Mouse (Mus musculus): ENCODE data around the gene Sem1. TPM values are rescaled to one million over a fixed set of nuclear protein-coding genes. Genes with fewer than 3 reads are reported as not detected.

Sem1 gene
- total and polyA plus RNA-seq, 3 experiments: 126 to 176 TPM; not detected in 1

- Histone ChIP-seq H3K79me2 (ENCODE audit: control insufficient read depth, insufficient read depth, low read length, poor library complexity) (peaks cover 32% of the 10 kb centered on the region), H3K4me1 (ENCODE audit: control insufficient read depth in 1 of 2, insufficient read depth in 2 of 2, low read length in 2 of 2) (peaks cover 0 to 7% of the 10 kb centered on the region in 2 experiments; a peak in 3 of 4 replicates), H3K36me3 (ENCODE audit: control insufficient read depth in 1 of 2, insufficient read depth in 2 of 2, low read length in 2 of 2) (peaks cover 4 to 24% of the 10 kb centered on the region in 2 experiments; a peak in 3 of 4 replicates), H3K27ac (ENCODE audit: control insufficient read depth, low read depth, low read length) (no peak overlapping the region), H3K27me3 (ENCODE audit: control insufficient read depth in 1 of 2, insufficient read depth in 2 of 2, low read length in 2 of 2) (no peaks in the 10 kb centered on the region), H3K4me3 (ENCODE audit: control insufficient read depth in 1 of 2, insufficient read depth in 1 of 2, low read depth in 2 of 2, low read length in 2 of 2) (no peak overlapping the region), H3K9ac (ENCODE audit: control insufficient read depth, low read depth, low read length, poor library complexity, severe bottlenecking) (no peak overlapping the region), H3K9me3 (replicated peaks; ENCODE audit: insufficient read depth, low read length) (no peaks in the 10 kb centered on the region)
- no peak for DNase-seq (ENCODE audit: low read depth, low spot score)
- TF ChIP-seq NELFE (IDR thresholded peaks at IDR 0.05; ENCODE audit: low read depth, low read length) (no peak), UBTF (IDR thresholded peaks at IDR 0.05; ENCODE audit: borderline replicate concordance, insufficient read depth, low read depth, low read length) (no peak), TAL1 (IDR thresholded peaks at IDR 0.05; ENCODE audit: low read length) (no peak), RAD21 (IDR thresholded peaks at IDR 0.05; ENCODE audit: low read depth, low read length) (no peak), GABPA (IDR thresholded peaks at IDR 0.05; ENCODE audit: low read depth, low read length) (no peak), HCFC1 (IDR thresholded peaks at IDR 0.05; ENCODE audit: low read depth, low read length) (no peak), SMC3 (IDR thresholded peaks at IDR 0.05; ENCODE audit: low read depth, low read length) (no peak), MAZ (IDR thresholded peaks at IDR 0.05; ENCODE audit: low read depth, low read length) (no peak), ZMIZ1 (IDR thresholded peaks at IDR 0.05; ENCODE audit: low read depth, low read length) (no peak), MXI1 (IDR thresholded peaks at IDR 0.05; ENCODE audit: low read depth, low read length) (no peak), EP300 (IDR thresholded peaks at IDR 0.05; ENCODE audit: low read depth in 1 of 2, low read length in 2 of 2) (no peak), POLR2AphosphoS5 (IDR thresholded peaks at IDR 0.05; ENCODE audit: borderline replicate concordance, low read depth, low read length) (no peak), E2F4 (IDR thresholded peaks at IDR 0.05; ENCODE audit: borderline replicate concordance, low read depth, low read length) (no peak)
Measured at GRCm38 (mm10) chr6:6562716-6563115, 15.7 kb downstream of the Sem1 start.

DNA sequence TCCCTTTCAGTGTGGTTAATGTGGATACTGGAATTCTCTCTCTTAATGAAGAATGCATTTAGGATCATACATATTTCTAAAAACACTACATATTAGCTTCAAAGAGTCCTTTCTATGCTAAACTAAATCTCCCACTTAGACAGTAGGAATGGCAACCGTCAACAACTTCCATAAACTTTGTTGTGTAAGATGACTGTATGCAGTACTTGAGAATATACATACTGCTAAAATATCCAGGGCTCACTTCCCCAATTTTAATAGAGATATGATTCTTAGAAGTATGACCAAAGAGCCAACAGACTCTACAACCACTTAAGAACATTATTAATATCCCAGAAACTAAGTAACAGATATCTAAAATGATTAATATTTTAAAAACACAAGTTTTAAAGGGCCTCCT, 20.8 kb downstream of the Sem1 start:
- H3K36me3 ChIP-seq (ENCODE audit: control insufficient read depth in 1 of 2, insufficient read depth in 2 of 2, low read length in 2 of 2): peaks cover 4 to 5% of the 10 kb centered on the region in 2 experiments; a peak in 3 of 4 replicates
- H3K79me2 ChIP-seq (ENCODE audit: control insufficient read depth, insufficient read depth, low read length, poor library complexity): peaks cover 14% of the 10 kb centered on the region
- no peak for DNase-seq (ENCODE audit: low read depth, low spot score)
- no peaks in the 10 kb centered on the region for H3K27me3 ChIP-seq (ENCODE audit: control insufficient read depth in 1 of 2, insufficient read depth in 2 of 2, low read length in 2 of 2)
- H3K4me3 ChIP-seq (ENCODE audit: control insufficient read depth in 1 of 2, insufficient read depth in 1 of 2, low read depth in 2 of 2, low read length in 2 of 2): no peak overlapping the region
- H3K9ac ChIP-seq (ENCODE audit: control insufficient read depth, low read depth, low read length, poor library complexity, severe bottlenecking): no peak overlapping the region
- H3K27ac ChIP-seq (ENCODE audit: control insufficient read depth, low read depth, low read length): no peak overlapping the region
- H3K4me1 ChIP-seq (ENCODE audit: control insufficient read depth in 1 of 2, insufficient read depth in 2 of 2, low read length in 2 of 2): peaks cover 0 to 4% of the 10 kb centered on the region in 2 experiments; a peak in 1 of 4 replicates
- TF ChIP-seq ZKSCAN1 (IDR thresholded peaks at IDR 0.05; ENCODE audit: low read depth, low read length) (no peak), CHD2 (IDR thresholded peaks at IDR 0.05; ENCODE audit: low read length) (no peak), CHD1 (IDR thresholded peaks at IDR 0.05; ENCODE audit: low read depth, low read length) (no peak), MEF2A (IDR thresholded peaks at IDR 0.05; ENCODE audit: extremely low read depth, insufficient replicate concordance, low read depth, low read length, poor library complexity, severe bottlenecking) (no peak), MYC (IDR thresholded peaks at IDR 0.05; ENCODE audit: low read depth, low read length) (no peak), USF2 (IDR thresholded peaks at IDR 0.05; ENCODE audit: borderline replicate concordance in 1 of 2, insufficient read depth in 1 of 2, low read depth in 1 of 2, low read length in 2 of 2) (no peak), ELF1 (IDR thresholded peaks at IDR 0.05; ENCODE audit: low read depth, low read length) (no peak), RAD21 (IDR thresholded peaks at IDR 0.05; ENCODE audit: low read depth, low read length) (no peak), CTCF (IDR thresholded peaks at IDR 0.05 in 2 of 3, conservative IDR thresholded peaks at IDR 0.05 in 1 of 3; ENCODE audit: control insufficient read depth in 1 of 3, insufficient read depth in 1 of 3, low read depth in 2 of 3, low read length in 3 of 3, poor library complexity in 1 of 3, severe bottlenecking in 1 of 3) (no peak), NRF1 (IDR thresholded peaks at IDR 0.05; ENCODE audit: insufficient read depth, low read depth, low read length, poor library complexity, severe bottlenecking) (no peak), MAZ (IDR thresholded peaks at IDR 0.05; ENCODE audit: low read depth, low read length) (no peak), MYB (IDR thresholded peaks at IDR 0.05; ENCODE audit: low read depth, low read length) (no peak), TBP (IDR thresholded peaks at IDR 0.05; ENCODE audit: low read depth, low read length) (no peak), SMC3 (IDR thresholded peaks at IDR 0.05; ENCODE audit: low read depth, low read length) (no peak), JUND (IDR thresholded peaks at IDR 0.05; ENCODE audit: low read depth, low read length) (no peak), NELFE (IDR thresholded peaks at IDR 0.05; ENCODE audit: low read depth, low read length) (no peak), ZNF384 (IDR thresholded peaks at IDR 0.05; ENCODE audit: low read depth, low read length) (no peak)
- no peaks in the 10 kb centered on the region for H3K9me3 ChIP-seq (replicated peaks; ENCODE audit: insufficient read depth, low read length)

Measured in MEL (cell line).